Mouse (Mus musculus) heart, adult 2 months (tissue): ENCODE measurements around the gene Mpp2. TPM values are rescaled to one million over a fixed set of nuclear protein-coding genes. Genes with fewer than 3 reads are reported as not detected.

Experiments used
- DNase-seq, 2 experiments: peaks; one replicate each; pipeline ENCODE4 v3.0.0; 2021
- H3K27ac ChIP-seq: fragments of 200-600 bp; 2 replicates; pipeline ENCODE4 v1.8.1; 2022
- H3K27me3 ChIP-seq: fragments of 200-500 bp; 2 replicates; pipeline ENCODE4 v1.6.1; 2012; ENCODE audit warnings: mild to moderate bottlenecking, low read length, inconsistent platforms, mixed read lengths; ENCODE audit not compliant: control insufficient read depth, insufficient read depth
- H3K36me3 ChIP-seq: fragments of 200-500 bp; 2 replicates; pipeline ENCODE4 v1.6.1; 2012; ENCODE audit warnings: low read length, inconsistent platforms; ENCODE audit not compliant: control insufficient read depth, insufficient read depth
- H3K4me1 ChIP-seq: fragments of 200-500 bp; 2 replicates; pipeline ENCODE4 v1.6.1; 2011; ENCODE audit warnings: low read length; ENCODE audit not compliant: control insufficient read depth, insufficient read depth
- H3K4me3 ChIP-seq: fragments of 200-600 bp; 2 replicates; pipeline ENCODE4 v1.8.1; 2022
- H3K79me2 ChIP-seq: fragments of 200-500 bp; replicated peaks from 2 replicates; pipeline ENCODE4 v1.6.1; 2012; ENCODE audit warnings: mild to moderate bottlenecking, inconsistent platforms, low read length, moderate library complexity, mixed read lengths; ENCODE audit not compliant: control insufficient read depth, insufficient read depth
- H3K9ac ChIP-seq: fragments of 200-500 bp; 2 replicates; pipeline ENCODE4 v1.6.1; 2012; ENCODE audit warnings: low read depth, mild to moderate bottlenecking, control low read depth, inconsistent platforms, low read length, mixed read lengths
- CTCF ChIP-seq: fragments of 200-600 bp; IDR thresholded peaks from 2 replicates; pipeline ENCODE4 v1.8.1; 2022; ENCODE audit warnings: antibody characterized with exemption, mild to moderate bottlenecking, moderate library complexity
- EP300 ChIP-seq: fragments of 200-500 bp; IDR thresholded peaks from 2 replicates; pipeline ENCODE4 v1.6.1; 2011; ENCODE audit warnings: low read depth, low read length, control low read depth; ENCODE audit not compliant: insufficient read depth
- POLR2A ChIP-seq: fragments of 200-500 bp; IDR thresholded peaks from 2 replicates; pipeline ENCODE4 v1.6.1; 2011; ENCODE audit warnings: mild to moderate bottlenecking, low read depth, low read length, control low read depth; ENCODE audit not compliant: insufficient read depth
- WGBS: fragments of 180-500 bp; shearing (Covaris S2); methylation state at CpG from one replicate; pipeline ENCODE4 v1.1.7; 2018; 5-methylcytosine and 5-hydroxymethylcytosine counted together
- intact Hi-C: fragments of 180-260 bp; cut with DNase I; formaldehyde crosslinking; loops from one replicate; pipeline ENCODE4 v1.15.1; 2025
- polyA plus RNA-seq: library from polyadenylated mRNA; depleted of rRNA; stranded (reverse); fragments of >200 nt; gene quantifications from 2 replicates; pipeline ENCODE4 v1.2.3, GENCODE M21; 2012
- total RNA-seq, 2 experiments: library from RNA; stranded (reverse); gene quantifications; 2 replicates each; pipeline ENCODE4 v1.2.3; 2021

The Mpp2 gene
- total and polyA plus RNA-seq, 3 experiments: 2.3 to 5.3 (median 2.6) TPM

- Histone ChIP-seq H3K27ac (no peak overlapping the region), H3K36me3 (no peaks in the 10 kb centered on the region), H3K9ac (no peak overlapping the region), H3K4me1 (no peaks in the 10 kb centered on the region), H3K27me3 (no peaks in the 10 kb centered on the region), H3K79me2 (no peaks in the 10 kb centered on the region), H3K4me3 (no peak overlapping the region)
- WGBS: 56% methylated on average over 5 of the region's 5 CpGs
- no peak for DNase-seq
- intact Hi-C loops: loop anchor here (2.0 kb wide), 1 partner anchor 36 kb away; no protein-coding TSS in a partner anchor
- TF ChIP-seq POLR2A (no peak), CTCF (no peak), EP300 (no peak)
Observed at GRCm38 (mm10) chr11:102096446-102096845, 8.1 kb upstream of the Mpp2 start.

GRCm38 (mm10) chr11:102095676-102096075 lies 7.4 kb upstream of the Mpp2 start:
- Histone ChIP-seq H3K4me3 (no peak overlapping the region), H3K36me3 (no peaks in the 10 kb centered on the region), H3K79me2 (no peaks in the 10 kb centered on the region), H3K27ac (no peak overlapping the region), H3K27me3 (no peaks in the 10 kb centered on the region), H3K4me1 (no peaks in the 10 kb centered on the region), H3K9ac (no peak overlapping the region)
- intact Hi-C loops: loop anchor here (2.0 kb wide), 1 partner anchor 35 kb away; no protein-coding TSS in a partner anchor
- WGBS: 77% methylated on average over 3 of the region's 3 CpGs
- TF ChIP-seq CTCF (no peak), POLR2A (no peak), EP300 (no peak)
- no peak for DNase-seq

GRCm38 (mm10) chr11:102089088-102089808 lies 933 bp upstream of the Mpp2 start:
- 0 out of 2 replicates have a peak overlapping the region, but pooled peaks have one; percentile 23 for H3K9ac ChIP-seq
- peak; percentile 46 to 57 for DNase-seq

GRCm38 (mm10) chr11:102087081-102087751 lies 1.1 kb downstream of the Mpp2 start:
- TF ChIP-seq POLR2A: no peak
- TF ChIP-seq EP300: no peak
- TF ChIP-seq CTCF: no peak
- H3K27me3 ChIP-seq: peaks cover 2% of the 10 kb centered on the region; the same call in 1 of the 2 replicates
- no peaks in the 10 kb centered on the region for H3K79me2 ChIP-seq
- intact Hi-C loops: no loop called here
- no peaks in the 10 kb centered on the region; the same call in 1 of the 2 replicates for H3K4me1 ChIP-seq
- H3K9ac ChIP-seq: peak overlapping the region; percentile 63
- H3K4me3 ChIP-seq: peak overlapping the region; percentile 85
- peak; percentile 65 to 74 for DNase-seq
- WGBS: under 1% methylated on average over 39 of the region's 39 CpGs
- no peaks in the 10 kb centered on the region for H3K36me3 ChIP-seq
- H3K27ac ChIP-seq: peak overlapping the region; percentile 44

More at GRCm38 (mm10) chr11:102089088-102089808, 933 bp upstream of the Mpp2 start:
- H3K4me1 ChIP-seq: no peaks in the 10 kb centered on the region; the same call in 1 of the 2 replicates
- peak overlapping the region; percentile 85 for H3K4me3 ChIP-seq
- WGBS: 4% methylated on average over 20 of the region's 20 CpGs
- H3K79me2 ChIP-seq: no peaks in the 10 kb centered on the region
- intact Hi-C loops: no loop called here
- peak overlapping the region; percentile 44; the same call in 1 of the 2 replicates for H3K27ac ChIP-seq
- no peaks in the 10 kb centered on the region for H3K27me3 ChIP-seq
- TF ChIP-seq EP300 (no peak), POLR2A (no peak), CTCF (peak; percentile 76)
- H3K36me3 ChIP-seq: no peaks in the 10 kb centered on the region

- Histone ChIP-seq H3K4me3 (no peak overlapping the region), H3K9ac (no peak overlapping the region), H3K79me2 (no peaks in the 10 kb centered on the region), H3K36me3 (no peaks in the 10 kb centered on the region), H3K4me1 (no peaks in the 10 kb centered on the region; the same call in 1 of the 2 replicates), H3K27ac (no peak overlapping the region), H3K27me3 (peaks cover 2% of the 10 kb centered on the region; the same call in 1 of the 2 replicates)
- TF ChIP-seq CTCF (no peak), POLR2A (no peak), EP300 (no peak)
- intact Hi-C loops: no loop called here
- no peak for DNase-seq
- WGBS: 27% methylated on average over 3 of the region's 3 CpGs
Observed at GRCm38 (mm10) chr11:102086331-102086730, 2.0 kb downstream of the Mpp2 start.
